Mouse (Mus musculus) urinary bladder, postnatal 36 days (tissue): Measurements from ENCODE around the gene B630019K06Rik.
A peak's percentile ranks its signal among the peaks of the same experiment; 100 is the strongest.
"Not testable (repeated sequence)": the region's sequence is repeated elsewhere in the genome, so short reads cannot be mapped to it uniquely, and the experiment has no call there.

Experiments
- DNase-seq, 2 experiments: peaks; one replicate each; pipeline ENCODE4 v3.0.0; 2022; ENCODE audit warnings: low spot score in 2 of 2, mixed read lengths in 1 of 2

Gene B630019K06Rik

DNA sequence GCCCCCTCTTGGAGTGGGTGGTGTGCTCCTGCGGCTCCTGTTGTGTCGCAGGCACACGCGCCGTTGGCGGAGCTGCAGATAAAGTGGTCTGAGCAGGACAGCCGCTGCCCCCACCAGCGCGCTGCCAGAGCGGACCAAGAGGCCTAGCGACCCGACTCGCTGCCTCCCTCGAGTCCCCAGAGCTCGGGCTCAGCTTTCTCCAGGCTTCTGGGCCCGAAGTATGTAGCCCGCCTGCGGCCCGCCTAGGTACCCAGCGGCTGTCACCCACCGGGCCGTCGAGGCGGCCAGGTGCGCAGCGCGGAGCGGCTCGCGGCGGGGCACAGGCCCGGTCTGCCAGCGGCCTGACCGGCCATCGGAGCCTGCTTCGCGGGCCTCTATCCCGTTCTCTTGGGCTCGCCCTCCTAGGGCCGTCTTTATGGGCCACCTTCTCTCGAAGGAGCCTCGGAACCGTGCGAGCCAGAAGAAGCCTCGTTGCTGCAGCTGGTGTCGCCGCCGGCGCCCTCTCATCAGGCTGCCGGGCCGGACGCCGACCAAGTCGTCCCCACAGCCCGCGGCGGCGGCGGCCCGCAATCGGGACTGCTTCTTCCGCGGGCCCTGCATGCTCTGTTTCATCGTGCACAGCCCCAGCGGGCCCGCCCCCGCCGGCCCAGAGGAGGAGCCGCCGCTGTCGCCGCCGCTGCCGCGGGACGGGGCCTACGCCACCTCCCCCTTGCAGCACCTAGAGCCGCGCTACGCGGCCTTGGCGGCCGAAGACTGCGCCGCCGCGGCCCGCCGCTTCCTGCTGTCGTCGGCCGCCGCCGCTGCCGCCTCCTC is at the start of gene B630019K06Rik:
Gene B630019K06Rik (plus strand): TSS at position 40 of the 813 bp plus-strand sequence.
- DNase-seq: peak; percentile 60 to 72

DNA sequence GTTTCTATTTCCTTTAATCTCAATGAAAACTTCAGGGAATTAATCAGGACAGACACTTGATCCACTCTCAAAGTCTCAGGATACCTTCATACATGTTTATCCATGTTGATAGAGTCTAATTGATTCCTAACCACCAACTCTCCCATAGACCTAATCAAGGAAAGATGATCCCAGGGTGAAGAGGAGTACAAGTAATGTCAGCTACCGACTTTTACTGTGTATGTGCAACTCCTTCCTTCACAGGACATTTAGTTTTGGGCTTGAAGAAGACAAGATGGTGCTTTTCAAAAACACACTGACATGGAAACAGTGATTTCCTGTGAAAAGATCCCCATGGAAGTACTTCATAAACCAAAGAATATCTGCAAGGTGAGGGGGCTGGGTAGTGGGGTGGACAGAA is 48.5 kb upstream of the B630019K06Rik start, which contains the start of gene Gm6592:
Gene Gm6592 (plus strand): TSS at position 301 of the 400 bp plus-strand sequence.
- DNase-seq: no peak

DNA sequence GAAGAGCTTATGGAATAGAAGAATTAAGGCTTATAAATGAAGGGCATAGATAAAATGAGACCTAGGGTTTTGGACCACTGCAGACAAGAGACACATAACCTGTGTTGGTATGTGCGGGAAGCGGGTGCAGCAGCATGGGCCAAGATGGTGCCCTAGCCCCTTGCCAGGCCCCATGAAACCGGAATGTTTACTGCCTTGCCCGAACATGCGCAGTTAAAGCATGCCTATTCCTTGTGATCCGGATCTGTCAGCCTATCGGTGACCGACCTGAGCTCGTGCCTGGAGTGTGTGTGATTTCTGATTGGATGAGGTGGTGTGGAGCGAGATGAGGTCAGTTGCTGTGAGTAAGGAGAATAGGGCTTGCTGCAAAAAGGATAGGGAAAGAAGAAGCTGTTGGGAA is 39.7 kb upstream of the B630019K06Rik start:
- DNase-seq: no peak

DNA sequence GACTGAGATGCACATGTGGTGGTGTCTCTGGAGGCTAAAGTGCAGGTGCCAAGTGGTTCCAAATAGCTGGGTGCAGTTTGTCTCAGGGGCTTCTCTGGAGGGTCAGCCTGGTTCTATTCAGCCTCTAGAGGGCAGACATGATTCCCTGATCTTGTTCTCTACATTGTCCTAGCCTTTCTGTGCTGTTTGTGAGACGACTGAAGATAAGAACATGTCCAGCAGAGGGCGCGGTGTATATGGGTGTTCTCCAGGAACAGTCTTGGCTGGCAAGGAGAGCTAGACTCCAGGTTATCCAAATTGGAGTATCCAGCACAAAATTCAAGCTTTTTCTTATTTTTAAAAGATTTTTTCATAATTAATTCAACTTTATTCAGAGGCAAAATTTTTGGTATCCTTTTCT is 27.9 kb upstream of the B630019K06Rik start:
- peak; percentile 30 to 51 for DNase-seq

DNA sequence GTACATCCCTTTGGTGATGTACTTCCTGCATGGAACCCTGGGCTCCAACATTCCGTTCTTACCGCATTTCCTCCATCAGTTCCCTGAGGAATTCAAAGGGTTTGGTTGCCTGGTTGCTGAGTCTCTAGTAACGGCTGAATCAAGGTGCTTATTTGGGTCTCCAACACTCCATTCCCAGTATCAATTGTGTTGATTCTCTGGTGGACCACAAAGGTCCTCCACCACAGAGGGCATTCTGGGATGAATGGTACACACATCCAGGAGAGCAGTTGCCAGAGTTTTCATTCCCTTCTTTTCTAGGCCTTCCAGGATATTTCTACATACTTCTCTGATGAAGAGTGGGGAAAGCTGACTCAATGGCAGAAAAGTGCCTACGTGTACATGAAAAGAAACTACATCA is 18.2 kb upstream of the B630019K06Rik start, which contains the start of gene Gm5751:
Gene Gm5751 (plus strand): TSS at position 301 of the 400 bp plus-strand sequence.
- DNase-seq: not testable (repeated sequence)

DNA sequence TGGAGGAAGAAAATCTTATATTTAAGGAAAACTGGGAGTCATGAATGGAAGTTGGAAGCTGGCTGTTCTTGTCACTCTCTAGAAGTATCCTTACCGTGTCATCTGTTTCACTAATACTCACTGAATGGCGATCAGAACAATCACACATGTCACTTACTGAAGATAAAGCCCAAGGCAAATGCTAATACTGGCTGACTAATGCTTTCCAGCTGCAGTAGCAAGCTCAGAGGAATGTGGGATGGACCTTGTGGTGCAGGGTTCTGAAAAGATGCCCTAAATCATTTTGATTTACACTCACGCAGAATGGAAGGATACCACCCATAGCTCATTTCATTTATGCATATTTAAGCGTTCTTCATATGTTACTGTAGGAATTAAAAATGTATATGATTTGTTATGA is 7.8 kb upstream of the B630019K06Rik start:
- no peak for DNase-seq

DNA sequence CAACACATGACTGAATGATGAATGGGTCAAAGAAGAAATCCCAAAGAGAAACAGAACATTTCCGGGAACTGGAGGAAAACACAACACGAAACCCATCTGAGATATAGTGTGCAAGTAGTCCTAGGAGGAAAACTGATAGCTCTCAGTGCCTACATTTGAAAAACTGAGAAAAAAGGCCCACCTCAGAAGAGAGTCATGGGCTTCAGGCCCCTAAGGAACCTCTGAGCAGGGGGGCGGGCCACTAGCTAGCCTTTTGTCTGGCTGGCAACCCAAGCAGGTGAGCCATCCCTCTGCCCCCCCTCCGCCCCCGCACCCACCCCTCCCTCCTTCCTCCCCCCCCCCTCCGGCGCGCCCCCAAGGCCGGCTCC is 223 bp upstream of the B630019K06Rik start:
- no peak for DNase-seq

DNA sequence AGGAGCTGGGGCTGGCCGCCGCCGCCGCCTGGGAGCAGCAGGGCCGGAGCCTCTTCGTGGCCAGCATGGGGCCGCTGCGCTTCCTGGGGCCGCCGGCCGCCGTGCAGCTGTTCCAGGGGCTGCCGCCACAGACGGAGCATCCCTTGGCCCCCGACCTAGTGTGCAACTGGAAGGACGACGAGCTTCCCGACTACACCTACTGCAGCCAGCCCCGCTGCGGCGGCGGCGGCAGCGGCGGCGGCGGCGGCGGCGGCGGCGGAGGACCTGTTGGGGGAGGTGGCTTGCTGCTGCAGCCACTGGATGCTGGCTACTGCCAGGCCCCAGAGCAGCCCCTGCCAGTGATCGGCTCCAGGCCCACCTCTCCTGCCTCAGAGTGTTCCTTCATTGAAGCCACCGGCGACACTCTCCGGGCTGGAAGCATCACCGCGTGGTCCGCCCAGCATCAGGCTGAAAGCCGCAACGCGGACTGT is 1.0 kb downstream of the B630019K06Rik start:
- DNase-seq: no peak

DNA sequence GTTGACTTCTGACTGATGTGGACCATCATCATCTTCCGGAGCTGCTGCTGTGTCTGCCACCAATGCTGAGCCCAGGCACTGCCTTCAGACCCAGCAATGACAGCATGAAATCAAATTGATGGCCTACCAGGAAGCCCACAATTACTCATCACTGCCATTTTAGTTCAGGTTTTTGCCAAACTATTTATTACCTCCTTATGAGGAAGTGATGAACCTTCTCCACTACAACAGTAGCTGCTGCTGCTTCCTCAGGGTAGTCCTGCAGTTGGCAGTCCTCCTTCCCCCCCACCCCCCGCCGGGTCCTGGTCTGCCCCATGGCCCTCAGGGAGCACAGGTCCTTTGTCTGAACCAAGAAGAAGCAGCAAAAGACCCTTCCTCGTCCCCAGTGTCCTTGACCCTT is 8.6 kb downstream of the B630019K06Rik start:
- no peak for DNase-seq

DNA sequence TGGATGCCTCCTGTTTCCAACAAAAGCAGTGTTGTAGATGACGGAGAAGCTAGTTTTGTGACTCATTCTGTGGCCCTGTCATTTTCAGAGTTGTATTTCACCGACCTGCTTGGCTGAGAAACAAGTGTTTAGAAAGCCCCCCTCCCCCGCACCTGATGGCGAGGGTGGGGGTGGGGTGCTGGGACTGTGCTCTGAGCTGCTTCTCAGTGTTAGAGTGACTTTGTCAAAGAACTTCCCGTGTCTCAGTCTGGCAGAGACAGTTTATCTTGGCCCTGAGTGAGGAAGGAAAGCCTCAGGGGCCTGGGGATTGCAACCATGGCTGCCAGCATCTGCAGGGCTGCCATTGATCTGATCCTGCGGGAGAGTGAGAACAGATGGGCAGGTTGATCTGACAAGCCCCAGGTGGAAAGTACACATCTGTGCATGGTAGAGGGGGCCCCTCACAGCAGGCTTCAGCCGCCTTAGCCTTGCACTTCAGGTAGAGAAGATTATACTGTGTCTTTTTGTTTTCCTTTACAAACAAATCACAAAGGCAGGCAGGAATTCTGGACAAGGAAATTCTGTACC is 9.8 kb downstream of the B630019K06Rik start:
- DNase-seq: no peak

DNA sequence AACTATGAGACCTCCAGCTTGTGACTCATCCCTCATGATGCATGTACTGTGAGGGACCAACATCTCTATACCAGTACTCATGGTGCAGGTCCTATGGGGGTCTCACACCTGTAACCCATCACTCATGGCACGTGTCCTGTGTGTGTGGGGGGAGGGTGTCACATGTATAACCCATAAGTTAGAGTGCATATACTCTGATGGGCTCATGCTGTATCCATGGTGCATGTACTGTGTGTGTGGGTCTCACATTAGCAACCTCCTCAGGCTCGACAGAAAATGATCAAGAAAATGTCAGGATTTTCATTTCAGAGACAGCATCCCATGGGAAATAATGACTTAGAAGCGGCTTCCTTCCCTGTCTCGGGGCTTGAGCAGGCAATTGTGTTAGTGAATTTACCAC is 28.9 kb downstream of the B630019K06Rik start:
- no peak for DNase-seq

DNA sequence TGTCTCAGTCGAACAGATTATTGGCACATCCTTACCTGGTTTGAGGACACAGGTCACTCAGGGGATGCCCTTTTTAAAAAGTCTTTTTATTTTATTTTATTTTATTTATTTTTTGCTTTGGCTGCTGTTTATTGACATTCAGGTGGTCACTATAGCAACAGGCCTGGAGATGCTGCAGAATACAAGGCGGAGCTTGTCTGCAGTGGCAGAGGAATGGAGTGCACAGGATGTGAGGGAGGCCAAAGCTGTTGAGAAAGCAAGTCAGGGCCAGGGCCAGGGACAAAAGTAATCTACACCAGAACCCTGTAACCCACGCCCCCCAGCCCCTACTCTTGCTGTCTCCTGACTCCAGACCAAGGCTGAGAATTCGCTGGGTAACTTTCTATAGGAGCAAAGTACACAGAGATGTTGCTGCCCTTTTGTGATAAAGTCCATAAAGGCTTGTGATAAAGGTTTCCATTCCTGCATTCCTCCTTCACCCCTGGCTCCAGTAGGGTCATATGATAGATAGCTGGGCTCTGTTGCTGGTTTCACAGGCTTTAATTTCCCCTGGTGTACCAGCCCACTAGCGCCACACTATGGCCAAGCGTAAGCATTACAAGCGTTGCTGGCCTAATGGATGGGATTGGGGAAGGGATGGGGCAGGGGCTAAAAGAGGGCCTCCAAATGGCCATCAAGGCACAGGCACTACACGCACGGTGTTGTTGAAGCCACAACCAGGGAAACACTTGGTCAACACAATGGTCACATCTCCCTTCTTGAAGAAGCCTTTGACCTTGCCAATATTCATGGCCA is 29.8 kb downstream of the B630019K06Rik start:
- DNase-seq: no peak

DNA sequence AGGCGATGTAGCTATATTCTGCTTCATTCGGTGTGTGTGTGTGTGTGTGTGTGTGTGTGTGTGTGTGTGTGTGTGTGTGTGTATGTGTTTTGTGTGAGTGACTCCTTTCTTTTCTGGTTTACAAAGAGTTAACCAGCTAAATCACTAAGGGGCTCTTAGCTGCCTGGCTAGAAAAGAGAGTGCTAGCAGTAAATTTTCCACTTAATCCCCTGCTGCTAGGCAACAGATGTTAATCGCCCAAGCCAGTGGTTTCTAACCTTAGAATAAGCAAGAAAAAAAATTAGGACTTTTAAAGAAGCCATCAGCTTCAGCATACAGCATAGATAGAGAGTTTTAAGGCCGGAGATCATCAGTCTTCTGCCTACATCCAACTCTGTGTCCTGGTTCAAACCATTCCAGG is 35.1 kb downstream of the B630019K06Rik start:
- DNase-seq: no peak

DNA sequence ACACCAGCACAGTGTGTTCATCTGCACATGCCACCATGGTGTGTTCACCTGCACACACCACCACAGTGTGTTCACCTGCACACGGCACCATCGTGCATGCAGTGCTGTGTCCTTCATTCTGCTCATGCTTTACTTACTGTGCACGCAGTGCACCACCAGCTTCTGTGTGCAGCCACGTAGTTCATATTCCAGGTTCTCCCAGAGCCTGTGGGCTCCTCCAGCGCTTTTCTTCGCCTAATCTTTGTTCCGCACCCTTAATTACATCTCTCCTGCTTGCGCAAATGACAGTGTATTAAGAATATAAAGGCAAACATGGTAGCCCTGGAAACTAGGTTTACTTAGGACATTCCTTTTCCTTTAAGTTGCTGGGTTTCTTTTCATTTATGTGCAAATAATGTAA is 51.9 kb downstream of the B630019K06Rik start:
- DNase-seq: no peak
